Mouse (Mus musculus) limb, embryonic 11.5 days (tissue): ENCODE results near the gene Ppp1r14a. TPM values are rescaled to one million over a fixed set of nuclear protein-coding genes. Genes with fewer than 3 reads are reported as not detected.

ENCODE experiments used
- ATAC-seq: fragments of 200-750 bp; cut with Nextera tagmentation; 2 replicates; pipeline ENCODE4 v1.8.0; 2017; ENCODE audit warnings: low read depth; ENCODE audit not compliant: insufficient number of reproducible peaks, low FRiP score, low TSS enrichment
- DNase-seq: peaks from one replicate; pipeline ENCODE4 v3.0.0-alpha.2; 2015; ENCODE audit warnings: low spot score
- H3K27ac ChIP-seq: fragments of 300-500 bp; sonication (generic); replicated peaks from 2 replicates; pipeline ENCODE4 v1.5.1; 2014; ENCODE audit warnings: low read depth, mild to moderate bottlenecking, low read length
- H3K27me3 ChIP-seq: fragments of 300-500 bp; sonication (generic); 2 replicates; pipeline ENCODE4 v1.6.1; 2014; ENCODE audit warnings: mild to moderate bottlenecking, low read length, mixed read lengths; ENCODE audit not compliant: control insufficient read depth, insufficient read depth
- H3K36me3 ChIP-seq: fragments of 300-500 bp; sonication (generic); 2 replicates; pipeline ENCODE4 v1.6.1; 2014; ENCODE audit warnings: mild to moderate bottlenecking, low read length, moderate library complexity, mixed read lengths; ENCODE audit not compliant: control insufficient read depth, insufficient read depth
- H3K4me1 ChIP-seq: fragments of 300-500 bp; sonication (generic); 2 replicates; pipeline ENCODE4 v1.6.1; 2014; ENCODE audit warnings: low read length, mixed read lengths; ENCODE audit not compliant: control insufficient read depth, insufficient read depth
- H3K4me2 ChIP-seq: fragments of 300-500 bp; sonication (generic); 2 replicates; pipeline ENCODE4 v1.6.1; 2014; ENCODE audit warnings: low read depth, mild to moderate bottlenecking, moderate library complexity; ENCODE audit not compliant: severe bottlenecking
- H3K4me3 ChIP-seq: fragments of 300-500 bp; sonication (generic); 2 replicates; pipeline ENCODE4 v1.5.1; 2014; ENCODE audit warnings: low read depth, low read length
- H3K9ac ChIP-seq: fragments of 300-500 bp; sonication (generic); 2 replicates; pipeline ENCODE4 v1.6.1; 2014; ENCODE audit warnings: mild to moderate bottlenecking, low read length
- H3K9me3 ChIP-seq: fragments of 300-500 bp; sonication (generic); 2 replicates; pipeline ENCODE4 v1.6.1; 2016; ENCODE audit warnings: low read length; ENCODE audit not compliant: control insufficient read depth
- WGBS: fragments of 180-500 bp; shearing (Covaris S2); extraction: QIAGEN DNeasy Blood & Tissue Kit; methylation state at CpG from one replicate; pipeline ENCODE4 v1.1.7; 2014; 5-methylcytosine and 5-hydroxymethylcytosine counted together
- polyA plus RNA-seq: library from polyadenylated mRNA; unstranded; fragments of >200 nt; fragmentation: Nextera tagmentation; extraction: Ambion mirVana; gene quantifications from 2 replicates; pipeline ENCODE4 v1.2.1, GENCODE M21; 2014

Ppp1r14a gene
- polyA plus RNA-seq, 1 experiment from 2014 or later, result 3.5 TPM

DNA sequence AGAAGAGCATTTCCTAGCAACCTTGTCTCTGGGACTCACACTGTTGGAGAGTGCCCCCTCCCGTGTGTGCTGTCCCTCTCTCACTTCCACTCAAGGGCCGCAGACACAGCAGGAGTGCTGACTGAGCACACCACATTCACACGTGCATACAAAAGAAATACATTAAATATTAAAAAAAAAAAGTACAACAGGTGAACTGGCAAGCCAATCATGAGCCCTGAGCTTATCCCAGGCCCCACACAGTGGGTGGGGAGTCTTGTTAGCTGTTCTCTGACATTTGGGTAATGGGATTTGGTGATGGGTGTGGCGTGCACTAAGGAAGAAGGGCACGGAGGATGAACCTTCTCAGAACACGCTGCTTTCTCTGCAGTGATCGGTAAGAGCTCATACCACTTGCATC lies 13.5 kb downstream of the Ppp1r14a start:
- ATAC-seq (no peak), DNase-seq (no peak)
- WGBS, result 67% methylated on average over 7 of the region's 7 CpGs
- Histone ChIP-seq H3K9me3 (no peaks in the 10 kb centered on the region), H3K9ac (no peak overlapping the region), H3K36me3 (no peaks in the 10 kb centered on the region; the same call in 1 of the 2 replicates), H3K4me1 (peaks cover 16% of the 10 kb centered on the region), H3K4me2 (no peak overlapping the region), H3K4me3 (no peak overlapping the region), H3K27me3 (no peaks in the 10 kb centered on the region), H3K27ac (no peak overlapping the region)

DNA sequence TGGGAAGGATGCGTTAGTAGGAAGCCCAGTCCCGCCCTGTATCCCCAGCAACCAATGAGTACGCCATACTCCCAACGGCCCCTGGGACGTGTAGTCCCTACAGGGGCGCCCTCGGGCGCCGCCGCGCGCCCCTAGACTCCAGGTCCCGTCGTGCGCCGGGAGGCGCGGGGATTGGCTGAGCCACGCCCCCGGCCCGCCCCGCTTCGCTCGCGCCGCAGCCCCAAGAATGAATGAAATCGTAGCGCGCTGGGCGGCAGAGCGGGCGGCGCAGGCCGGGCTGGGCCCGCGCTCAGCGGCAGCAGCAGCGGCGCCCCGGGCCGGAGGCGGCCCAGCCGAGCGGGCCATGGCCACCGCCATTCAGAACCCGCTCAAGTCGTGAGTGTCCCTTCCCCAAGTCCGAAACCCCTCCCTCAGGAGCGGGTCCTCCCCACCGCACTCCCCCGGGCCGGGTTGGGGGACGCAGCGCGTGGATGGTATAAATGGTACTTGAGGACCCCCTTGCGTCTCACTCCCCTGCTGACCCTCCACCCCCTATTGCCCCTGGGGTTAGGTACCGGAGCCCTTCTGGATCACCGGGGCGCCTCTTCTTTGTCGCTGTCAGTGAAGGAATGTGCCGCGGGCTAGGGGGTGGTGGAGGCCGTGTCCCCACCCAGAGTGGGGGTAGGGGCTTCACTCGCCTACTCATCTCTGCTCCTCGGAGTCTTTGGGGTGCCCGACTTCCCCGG lies 14.8 kb downstream of the Ppp1r14a start, which contains the start of gene Dpf1:
Gene Dpf1 (plus strand): TSS at position 214 of the 725 bp plus-strand sequence.
- ATAC-seq (peak; percentile 78), DNase-seq (peak; percentile 85)
- 0 out of 2 replicates have a peak within 1 kb of the TSS, but pooled peaks have one; percentile 5 for H3K27ac ChIP-seq
- H3K4me1 ChIP-seq, result peaks cover 23% of the 10 kb centered on the region
- peak within 1 kb of the TSS; percentile 74 for H3K9ac ChIP-seq
- no peaks in the 10 kb centered on the region for H3K9me3 ChIP-seq
- peak within 1 kb of the TSS; percentile 60 for H3K4me3 ChIP-seq
- WGBS, result under 1% methylated on average over 66 of the region's 67 CpGs
- H3K4me2 ChIP-seq, result peak within 1 kb of the TSS; percentile 96
- H3K36me3 ChIP-seq, result no peaks in the 10 kb centered on the region; the same call in 1 of the 2 replicates
- H3K27me3 ChIP-seq, result no peaks in the 10 kb centered on the region

DNA sequence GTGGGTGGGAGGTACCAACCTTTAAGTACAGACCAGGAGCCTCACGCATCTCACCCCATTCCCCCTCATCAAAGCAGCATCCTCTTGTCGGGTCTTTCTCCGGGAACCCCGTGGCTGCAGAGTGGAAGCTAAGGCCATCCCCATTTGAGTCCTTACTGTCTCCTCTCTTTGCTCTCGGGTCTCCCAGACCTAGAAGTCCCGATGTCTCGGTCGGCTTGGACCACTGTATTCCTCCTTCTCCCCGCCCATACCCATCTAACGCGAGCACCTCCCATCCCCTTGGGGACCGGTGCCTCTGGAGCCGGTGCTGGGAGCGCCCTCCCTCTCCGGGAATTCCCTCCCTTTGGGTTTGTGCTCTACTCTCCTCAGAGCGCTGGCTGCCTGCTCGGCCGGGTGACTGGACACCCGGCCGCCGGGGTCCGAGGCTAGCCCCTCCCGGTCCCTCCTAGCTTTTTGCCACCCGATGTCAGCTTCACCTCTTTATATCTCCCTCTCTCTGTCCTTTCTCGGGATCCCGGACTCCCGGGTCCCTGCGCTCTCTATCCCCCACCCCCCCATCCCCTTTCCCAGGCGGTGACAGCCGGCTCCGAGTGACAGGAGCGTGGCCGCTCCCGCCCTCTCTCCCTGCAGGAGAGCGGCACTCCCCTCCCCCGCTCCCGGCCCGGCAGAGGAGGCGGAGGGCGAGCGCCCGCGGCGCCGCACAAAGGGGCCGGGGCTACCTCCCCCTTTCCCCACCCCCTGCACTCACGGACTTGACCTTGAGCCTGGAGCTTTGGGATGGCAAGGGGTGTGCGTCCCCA lies 15.6 kb downstream of the Ppp1r14a start:
- no peaks in the 10 kb centered on the region; the same call in 1 of the 2 replicates for H3K36me3 ChIP-seq
- peaks cover 30% of the 10 kb centered on the region for H3K4me1 ChIP-seq
- peak overlapping the region; percentile 74 for H3K9ac ChIP-seq
- peak overlapping the region; percentile 96 for H3K4me2 ChIP-seq
- H3K27ac ChIP-seq, result 0 out of 2 replicates have a peak overlapping the region, but pooled peaks have one; percentile 5
- H3K27me3 ChIP-seq, result no peaks in the 10 kb centered on the region
- under 1% methylated on average over 48 of the region's 48 CpGs for WGBS
- no peak for ATAC-seq
- peak overlapping the region; percentile 60 for H3K4me3 ChIP-seq
- no peaks in the 10 kb centered on the region for H3K9me3 ChIP-seq
- DNase-seq, result no peak

DNA sequence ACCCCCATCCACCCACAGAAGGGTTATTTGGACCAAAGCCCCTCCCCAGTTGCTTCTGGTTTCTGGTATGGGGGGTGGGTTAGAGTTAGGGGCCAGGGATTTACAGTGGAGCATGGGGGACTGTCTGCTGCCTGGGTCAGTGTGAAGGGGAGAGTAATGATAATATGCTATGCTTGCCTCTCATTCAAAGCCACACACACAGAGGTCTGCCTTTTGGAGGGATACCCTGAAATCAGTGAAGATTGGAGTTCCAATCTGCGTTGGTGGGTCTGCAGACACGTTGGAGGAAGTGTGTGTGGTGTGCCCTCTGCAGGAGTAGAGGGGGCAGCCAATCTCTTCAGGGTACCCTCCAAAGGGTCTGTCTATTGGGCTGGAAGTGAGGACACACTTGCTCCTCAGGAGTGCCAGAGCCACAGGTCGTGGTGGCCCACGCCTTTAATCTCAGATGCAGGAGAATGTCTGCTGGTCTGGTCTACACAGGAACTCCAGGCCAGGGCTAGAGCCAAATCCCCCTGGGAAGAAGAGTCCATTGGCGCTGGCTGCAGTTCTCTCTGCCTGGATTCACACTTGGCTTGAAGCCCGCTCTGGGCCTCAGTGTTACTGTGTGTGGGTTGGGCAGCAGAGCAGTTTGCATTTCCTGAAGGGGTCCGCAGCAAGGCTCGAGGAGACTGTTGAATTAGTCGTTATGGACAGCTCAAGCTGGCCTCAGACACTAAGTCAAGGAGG lies 16.3 kb downstream of the Ppp1r14a start:
- ATAC-seq, result no peak
- H3K4me2 ChIP-seq, result peak overlapping the region; percentile 96
- H3K27me3 ChIP-seq, result no peaks in the 10 kb centered on the region
- H3K9me3 ChIP-seq, result no peaks in the 10 kb centered on the region
- H3K9ac ChIP-seq, result peak overlapping the region; percentile 74
- H3K27ac ChIP-seq, result no peak overlapping the region
- 21% methylated on average over 9 of the region's 9 CpGs for WGBS
- no peak for DNase-seq
- H3K36me3 ChIP-seq, result no peaks in the 10 kb centered on the region; the same call in 1 of the 2 replicates
- H3K4me3 ChIP-seq, result peak overlapping the region; percentile 60
- peaks cover 31% of the 10 kb centered on the region for H3K4me1 ChIP-seq

DNA sequence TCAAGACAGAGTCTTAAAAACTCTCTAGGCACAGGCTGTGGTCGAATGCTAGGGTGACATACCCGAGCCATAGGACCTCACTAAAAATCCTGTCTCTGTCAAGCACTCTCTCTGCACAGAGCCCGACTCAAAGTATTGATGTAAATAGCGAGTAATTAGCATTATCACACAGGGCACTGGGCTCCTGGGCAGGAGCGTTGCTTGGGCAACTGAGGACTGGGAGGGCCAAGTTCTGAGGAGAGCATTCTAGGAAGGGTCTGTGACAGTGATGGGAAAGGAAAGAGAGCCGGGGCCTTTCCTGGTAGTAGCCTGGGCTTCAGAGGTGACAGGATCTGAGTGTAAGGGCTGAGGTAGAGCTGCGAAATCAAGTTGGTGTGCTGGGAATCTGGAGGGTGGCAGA lies 17.0 kb downstream of the Ppp1r14a start:
- Histone ChIP-seq H3K9ac (no peak overlapping the region), H3K36me3 (no peaks in the 10 kb centered on the region; the same call in none of the 2 replicates), H3K27me3 (no peaks in the 10 kb centered on the region), H3K9me3 (no peaks in the 10 kb centered on the region), H3K4me2 (no peak overlapping the region), H3K27ac (no peak overlapping the region), H3K4me1 (peaks cover 31% of the 10 kb centered on the region), H3K4me3 (no peak overlapping the region)
- WGBS, result 40% methylated on average over 7 of the region's 7 CpGs
- DNase-seq (no peak), ATAC-seq (no peak)

DNA sequence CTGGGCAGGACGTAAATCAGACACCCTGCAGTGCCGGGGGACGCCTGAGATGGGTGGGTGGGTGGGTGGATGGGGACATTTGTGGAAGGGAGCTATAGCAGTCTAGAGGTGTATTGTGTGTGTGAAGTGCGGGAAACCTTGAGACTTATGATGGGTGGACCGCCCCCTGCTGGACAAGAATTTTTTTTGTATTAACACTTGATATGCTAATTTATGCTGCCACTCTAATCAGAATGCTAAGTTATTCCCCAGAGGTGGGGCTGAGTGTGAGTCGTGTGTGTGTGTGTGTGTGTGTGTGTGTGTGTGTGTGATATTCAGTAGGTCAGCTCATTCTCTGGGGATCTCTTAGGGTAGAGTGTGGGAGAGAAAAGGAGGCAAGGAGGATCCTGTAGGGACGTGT lies 17.5 kb downstream of the Ppp1r14a start:
- Histone ChIP-seq H3K4me1 (peaks cover 31% of the 10 kb centered on the region), H3K4me3 (no peak overlapping the region), H3K27me3 (no peaks in the 10 kb centered on the region), H3K36me3 (no peaks in the 10 kb centered on the region; the same call in none of the 2 replicates), H3K4me2 (no peak overlapping the region), H3K27ac (no peak overlapping the region), H3K9ac (no peak overlapping the region), H3K9me3 (no peaks in the 10 kb centered on the region)
- ATAC-seq (no peak), DNase-seq (peak; percentile 63)
- WGBS, result 30% methylated on average over 7 of the region's 7 CpGs

DNA sequence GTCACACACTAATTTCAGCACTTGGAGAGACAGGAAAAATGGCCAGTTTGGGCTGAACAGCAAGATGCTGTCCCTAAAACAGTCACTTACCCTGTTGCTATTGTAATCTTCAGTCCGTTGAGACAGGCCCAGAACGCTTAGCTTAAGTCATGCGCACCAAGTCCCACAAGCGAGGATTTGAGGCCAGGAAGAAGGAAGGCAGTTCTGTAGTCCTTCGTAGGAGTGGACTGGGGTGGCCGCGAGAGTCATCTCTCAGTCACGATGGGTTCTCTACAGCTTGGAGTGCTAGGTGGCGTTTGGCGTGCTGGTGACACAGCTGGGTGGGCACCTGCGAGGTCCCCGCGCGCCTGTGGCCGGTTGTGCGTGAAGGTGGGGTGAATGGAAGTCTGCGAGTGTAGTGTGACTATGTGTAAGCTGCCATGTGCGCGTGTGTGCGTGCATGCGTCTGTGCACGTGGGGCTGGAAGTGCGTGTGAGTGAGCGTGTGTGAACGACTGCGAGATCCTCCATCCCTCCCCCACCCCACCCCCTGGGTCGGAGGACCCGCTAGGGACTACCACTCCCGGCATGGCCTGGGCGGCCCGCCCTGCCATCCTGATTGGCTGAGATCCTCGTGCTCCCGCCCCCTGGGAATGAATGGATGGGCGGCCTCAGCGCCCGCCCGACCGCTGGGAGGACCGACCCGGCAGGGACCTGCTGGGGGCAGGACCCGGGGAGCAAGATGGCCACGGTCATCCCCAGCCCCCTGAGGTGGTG lies 18.4 kb downstream of the Ppp1r14a start:
- Histone ChIP-seq H3K36me3 (no peaks in the 10 kb centered on the region; the same call in none of the 2 replicates), H3K4me3 (peak overlapping the region; percentile 69), H3K9me3 (no peaks in the 10 kb centered on the region), H3K27me3 (no peaks in the 10 kb centered on the region), H3K4me2 (peak overlapping the region; percentile 76), H3K9ac (peak overlapping the region; percentile 53), H3K4me1 (peaks cover 31% of the 10 kb centered on the region), H3K27ac (no peak overlapping the region)
- WGBS, result 2% methylated on average over 41 of the region's 42 CpGs
- ATAC-seq, result peak; percentile 80
- peak; percentile 91 for DNase-seq
